Mouse (Mus musculus) heart, embryonic 12.5 days (tissue): ENCODE data around the gene Cep41. TPM values are rescaled to one million over a fixed set of nuclear protein-coding genes. Genes with fewer than 3 reads are reported as not detected.

Source experiments
- ATAC-seq: fragments of 200-750 bp; cut with Nextera tagmentation; 2 replicates; pipeline ENCODE4 v1.8.0; 2017; ENCODE audit warnings: moderate TSS enrichment, moderate library complexity; ENCODE audit not compliant: insufficient number of reproducible peaks, low FRiP score
- H3K27ac ChIP-seq: fragments of 300-500 bp; sonication (generic); 2 replicates; pipeline ENCODE4 v1.5.1; 2016; ENCODE audit warnings: mild to moderate bottlenecking, moderate library complexity; ENCODE audit not compliant: poor library complexity, severe bottlenecking
- H3K27me3 ChIP-seq: fragments of 300-500 bp; sonication (generic); replicated peaks from 2 replicates; pipeline ENCODE4 v1.6.1; 2016; ENCODE audit warnings: mild to moderate bottlenecking, moderate library complexity
- H3K36me3 ChIP-seq: fragments of 300-500 bp; sonication (generic); 2 replicates; pipeline ENCODE4 v1.6.1; 2016; ENCODE audit warnings: mild to moderate bottlenecking, moderate library complexity
- H3K4me1 ChIP-seq: fragments of 300-500 bp; sonication (generic); replicated peaks from 2 replicates; pipeline ENCODE4 v1.6.1; 2016; ENCODE audit warnings: mild to moderate bottlenecking
- H3K4me2 ChIP-seq: fragments of 300-500 bp; sonication (generic); 2 replicates; pipeline ENCODE4 v1.6.1; 2016; ENCODE audit warnings: mild to moderate bottlenecking, moderate library complexity
- H3K4me3 ChIP-seq: fragments of 300-500 bp; sonication (generic); 2 replicates; pipeline ENCODE4 v1.5.1; 2016; ENCODE audit warnings: mild to moderate bottlenecking
- H3K9ac ChIP-seq: fragments of 300-500 bp; sonication (generic); 2 replicates; pipeline ENCODE4 v1.6.1; 2016; ENCODE audit warnings: mild to moderate bottlenecking, moderate library complexity
- H3K9me3 ChIP-seq: fragments of 300-500 bp; sonication (generic); replicated peaks from 2 replicates; pipeline ENCODE4 v1.6.1; 2016; ENCODE audit warnings: mild to moderate bottlenecking, moderate library complexity
- WGBS: fragments of 180-500 bp; shearing (Covaris S2); methylation state at CpG from one replicate; pipeline ENCODE4 v1.1.7; 2016; 5-methylcytosine and 5-hydroxymethylcytosine counted together
- microRNA counts: library from miRNA; unstranded; fragments of <30 nt; microRNA quantifications from one replicate; lab custom pipeline; 2017
- microRNA-seq: library from miRNA; unstranded; fragments of <30 nt; microRNA quantifications from one replicate; pipeline ENCODE4, GENCODE M21; 2017
- polyA plus RNA-seq: library from polyadenylated mRNA; unstranded; fragments of >200 nt; fragmentation: Nextera tagmentation; extraction: Ambion mirVana; gene quantifications from 2 replicates; pipeline ENCODE4 v1.2.1, GENCODE M21; 2016

Cep41 gene
- polyA plus RNA-seq, 1 experiment from 2014 or later = 11.9 TPM

DNA sequence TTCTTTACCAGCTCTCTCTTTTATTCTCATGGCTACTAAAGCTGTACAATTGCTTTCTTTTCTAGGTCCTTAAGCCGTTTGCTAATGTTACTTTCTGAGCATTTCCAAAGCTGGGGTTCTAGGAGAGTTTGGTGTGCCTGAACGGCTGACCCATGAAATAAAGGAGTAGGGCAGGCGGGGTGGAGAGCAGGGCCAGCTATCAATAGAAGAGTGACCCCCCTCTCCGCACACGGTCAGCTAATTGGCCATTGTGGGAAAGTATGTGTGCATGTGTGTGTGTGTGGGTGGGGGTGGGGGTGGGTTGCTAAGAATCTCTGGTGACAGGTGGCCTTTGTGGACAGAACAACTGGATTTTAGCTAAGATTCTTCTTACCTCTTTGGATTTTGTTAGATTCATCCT, 82.3 kb downstream of the Cep41 start:
- Histone ChIP-seq H3K4me3 (no peak overlapping the region), H3K27me3 (no peaks in the 10 kb centered on the region), H3K9me3 (no peaks in the 10 kb centered on the region), H3K27ac (no peak overlapping the region), H3K36me3 (no peaks in the 10 kb centered on the region), H3K9ac (no peak overlapping the region), H3K4me1 (peaks cover 8% of the 10 kb centered on the region), H3K4me2 (no peak overlapping the region)
- no peak for ATAC-seq
- 77% methylated on average over 5 of the region's 5 CpGs for WGBS

DNA sequence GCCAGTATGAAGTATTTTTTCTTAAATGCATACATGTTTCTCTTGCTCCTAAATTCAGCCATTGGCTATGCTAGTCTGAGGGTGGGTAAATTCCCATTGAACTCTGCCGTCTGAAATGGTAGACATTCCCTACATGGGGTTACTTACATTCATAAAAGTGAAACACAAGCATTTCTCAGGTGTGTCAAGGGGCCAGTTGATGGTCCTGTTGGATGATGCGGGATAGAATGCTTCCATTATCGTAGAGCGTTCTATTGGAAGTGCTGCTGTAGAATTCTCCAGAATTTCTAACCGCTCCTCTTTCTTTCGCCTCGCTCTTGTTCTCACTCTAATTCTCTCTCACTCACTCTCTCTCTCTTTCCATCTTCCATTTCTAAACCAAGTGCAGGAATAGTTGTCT, 82.8 kb downstream of the Cep41 start, which contains the start of gene Cpa5:
Cpa5 (plus strand) TSS at position 301 of the 400 bp plus-strand sequence.
- WGBS = 89% methylated on average over 7 of the region's 7 CpGs
- H3K27me3 ChIP-seq = no peaks in the 10 kb centered on the region
- H3K4me3 ChIP-seq = no peak within 1 kb of the TSS
- no peak within 1 kb of the TSS for H3K4me2 ChIP-seq
- H3K27ac ChIP-seq = no peak within 1 kb of the TSS
- peaks cover 3% of the 10 kb centered on the region for H3K4me1 ChIP-seq
- no peaks in the 10 kb centered on the region for H3K9me3 ChIP-seq
- no peak for ATAC-seq
- H3K36me3 ChIP-seq = no peaks in the 10 kb centered on the region
- no peak within 1 kb of the TSS for H3K9ac ChIP-seq

DNA sequence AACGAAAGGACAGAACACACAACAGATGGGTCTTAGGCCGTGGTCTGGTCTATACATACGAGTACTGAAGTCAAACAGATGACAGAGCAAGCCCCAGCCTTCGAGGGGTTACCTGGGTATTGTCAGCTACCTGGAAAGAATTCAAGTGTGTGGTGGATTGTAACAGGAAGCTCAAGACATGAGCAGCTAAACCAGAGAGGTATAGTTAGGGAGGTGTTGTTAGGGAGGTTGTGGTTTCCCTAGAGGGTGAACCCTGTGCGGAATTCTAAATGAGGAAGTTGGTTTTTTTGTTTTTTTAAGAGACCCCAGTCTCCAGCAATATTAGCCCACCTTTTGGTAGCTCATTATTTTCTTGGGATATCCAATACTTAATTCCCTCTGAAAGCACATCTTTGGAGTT, 87.9 kb downstream of the Cep41 start:
- no peaks in the 10 kb centered on the region for H3K27me3 ChIP-seq
- no peak overlapping the region for H3K4me2 ChIP-seq
- H3K4me1 ChIP-seq = no peaks in the 10 kb centered on the region
- H3K4me3 ChIP-seq = no peak overlapping the region
- ATAC-seq = no peak
- no peaks in the 10 kb centered on the region for H3K9me3 ChIP-seq
- H3K9ac ChIP-seq = no peak overlapping the region
- no peak overlapping the region for H3K27ac ChIP-seq
- WGBS = 78% methylated on average over 5 of the region's 5 CpGs
- H3K36me3 ChIP-seq = no peaks in the 10 kb centered on the region

DNA sequence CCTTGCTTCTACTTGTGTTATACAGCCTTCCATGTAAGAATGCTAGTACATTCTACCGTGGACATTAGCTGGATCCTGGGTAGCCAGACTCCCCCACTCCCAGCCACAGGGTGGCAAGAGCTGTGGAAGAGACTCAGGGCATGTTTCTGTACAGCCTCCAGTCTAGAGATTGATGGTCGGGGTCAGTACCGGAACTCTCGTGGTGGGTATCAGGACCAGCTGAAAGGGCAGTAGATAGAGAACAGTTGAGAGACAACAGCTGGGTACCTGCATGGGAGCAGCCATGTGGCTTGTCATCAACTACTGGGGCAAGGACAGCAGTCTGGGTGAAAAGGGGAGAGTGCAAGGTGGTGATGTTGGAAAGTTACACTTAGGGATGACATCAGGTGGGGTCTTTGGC, 88.4 kb downstream of the Cep41 start:
- H3K36me3 ChIP-seq = no peaks in the 10 kb centered on the region
- no peak overlapping the region for H3K4me2 ChIP-seq
- ATAC-seq = no peak
- H3K9ac ChIP-seq = no peak overlapping the region
- no peak overlapping the region for H3K27ac ChIP-seq
- H3K9me3 ChIP-seq = no peaks in the 10 kb centered on the region
- no peaks in the 10 kb centered on the region for H3K4me1 ChIP-seq
- H3K4me3 ChIP-seq = no peak overlapping the region
- WGBS = 74% methylated on average over 4 of the region's 4 CpGs
- no peaks in the 10 kb centered on the region for H3K27me3 ChIP-seq

DNA sequence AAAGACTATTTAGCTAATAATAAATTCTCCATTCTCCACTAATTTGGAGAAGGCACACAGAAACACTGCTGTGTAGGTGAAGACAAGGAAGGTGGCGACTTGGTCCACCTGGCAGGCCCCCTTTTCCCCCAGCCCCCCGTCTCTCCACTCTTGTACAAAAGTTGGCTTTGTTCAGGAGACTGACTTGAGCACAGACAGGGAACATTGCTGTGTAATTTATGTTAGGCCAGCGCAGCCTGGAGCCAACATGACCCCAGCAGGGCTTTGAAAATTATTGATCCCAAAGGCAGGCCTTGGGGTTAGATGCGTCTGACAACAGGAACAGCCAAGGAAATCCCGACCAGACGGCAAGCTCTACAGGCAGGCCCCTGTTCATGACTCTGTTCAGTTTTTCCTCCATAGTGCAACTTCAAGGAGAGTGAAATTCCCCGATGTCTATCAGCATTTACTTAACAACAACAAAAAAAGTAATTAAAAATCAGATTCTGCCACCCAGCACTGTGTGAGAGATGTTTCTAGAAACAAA, 89.1 kb downstream of the Cep41 start:
- Histone ChIP-seq H3K4me3 (no peak overlapping the region), H3K27ac (no peak overlapping the region), H3K4me2 (no peak overlapping the region), H3K36me3 (no peaks in the 10 kb centered on the region), H3K27me3 (no peaks in the 10 kb centered on the region), H3K9ac (no peak overlapping the region), H3K4me1 (no peaks in the 10 kb centered on the region), H3K9me3 (no peaks in the 10 kb centered on the region)
- WGBS = 73% methylated on average over 7 of the region's 7 CpGs
- no peak for ATAC-seq

MicroRNAs within 50 kb of the gene (microRNA counts, 519-probe panel; counts per million panel counts)
- microRNA mmu-miR-335-3p (lab: Ali Mortazavi, UCI) (5,428 counts per million, percentile 64 among the panel's probes with 10 or more counts), microRNA mmu-miR-335-5p (lab: Ali Mortazavi, UCI) (8,634 counts per million, percentile 100 among the panel's probes with 10 or more counts)

Small RNA genes within 50 kb of the gene (microRNA-seq; reads per million reads assigned to microRNA genes)
- gene Mir335 = 158,713 reads per million, percentile 100 among the genes with 10 or more reads in this experiment

Other genes starting within 250 kb of the Cep41 start
- gene Tmem209, start 184.0 kb downstream of the Cep41 start, polyA plus RNA-seq = 27.5 and 31.1 TPM in 2 replicates
- 0.17 and 0.26 TPM in 2 replicates for gene Ssmem1, start 183.9 kb downstream of the Cep41 start, polyA plus RNA-seq
- gene Cpa2, start 152.2 kb downstream of the Cep41 start, polyA plus RNA-seq = 5.3 and 6.3 TPM in 2 replicates
- gene Cpa4, start 125.4 kb downstream of the Cep41 start, polyA plus RNA-seq = 2.9 and 3.1 TPM in 2 replicates
- 1.1 and 1.9 TPM in 2 replicates for gene Cpa5, start 82.7 kb downstream of the Cep41 start, polyA plus RNA-seq
- gene Cpa1, start 54.5 kb downstream of the Cep41 start, polyA plus RNA-seq = 1.8 and 2.0 TPM in 2 replicates
- gene Mest, start 29.8 kb upstream of the Cep41 start, polyA plus RNA-seq = 3,424 and 3,742 TPM in 2 replicates
- 29.7 and 30.8 TPM in 2 replicates for gene Copg2, start 203.0 kb upstream of the Cep41 start, polyA plus RNA-seq
- 0.28 and 0.42 TPM in 2 replicates for gene Tsga13, start 221.8 kb upstream of the Cep41 start, polyA plus RNA-seq